Mouse (Mus musculus) ES-Bruce4 (cell line): ENCODE results near the gene Zdhhc14. TPM values are rescaled to one million over a fixed set of nuclear protein-coding genes. Genes with fewer than 3 reads are reported as not detected.

Experiments used
- H3K27ac ChIP-seq: 2 replicates; pipeline ENCODE4 v1.5.1; 2012; ENCODE audit warnings: low read length, inconsistent platforms; ENCODE audit not compliant: insufficient read depth
- H3K27me3 ChIP-seq: 2 replicates; pipeline ENCODE4 v1.6.1; 2012; ENCODE audit warnings: mild to moderate bottlenecking, low read length, inconsistent platforms; ENCODE audit not compliant: control insufficient read depth, poor library complexity, insufficient read depth, severe bottlenecking
- H3K36me3 ChIP-seq: 2 replicates; pipeline ENCODE4 v1.6.1; 2012; ENCODE audit warnings: inconsistent platforms, mild to moderate bottlenecking, low read length, moderate library complexity; ENCODE audit not compliant: control insufficient read depth, poor library complexity, insufficient read depth, severe bottlenecking
- H3K4me1 ChIP-seq: one replicate; pipeline ENCODE4 v1.8.1; 2011; ENCODE audit warnings: low read length; ENCODE audit not compliant: control insufficient read depth, insufficient read depth
- H3K4me3 ChIP-seq: 2 replicates; pipeline ENCODE4 v1.5.1; 2011; ENCODE audit warnings: low read depth, mild to moderate bottlenecking, low read length
- H3K9ac ChIP-seq: 2 replicates; pipeline ENCODE4 v1.6.1; 2012; ENCODE audit warnings: low read depth, mild to moderate bottlenecking, inconsistent platforms; ENCODE audit not compliant: poor library complexity, severe bottlenecking
- H3K9me3 ChIP-seq: replicated peaks from 2 replicates; pipeline ENCODE4 v1.6.1; 2012; ENCODE audit warnings: mild to moderate bottlenecking, low read length, inconsistent platforms; ENCODE audit not compliant: control insufficient read depth, poor library complexity, insufficient read depth, severe bottlenecking
- CTCF ChIP-seq: IDR thresholded peaks from one replicate; pipeline ENCODE4 v1.8.1; 2011; ENCODE audit warnings: low read depth, low read length
- EP300 ChIP-seq: IDR thresholded peaks from 2 replicates; pipeline ENCODE4 v1.6.1; 2011; ENCODE audit warnings: low read depth, low read length; ENCODE audit not compliant: insufficient read depth
- POLR2A ChIP-seq: IDR thresholded peaks from one replicate; pipeline ENCODE4 v1.8.1; 2011; ENCODE audit warnings: low read length; ENCODE audit not compliant: insufficient read depth
- polyA plus RNA-seq: library from polyadenylated mRNA; stranded (reverse); fragments of >200 nt; gene quantifications from 2 replicates; pipeline ENCODE4 v1.2.4, GENCODE M21; 2011; ENCODE audit warnings: low read depth; ENCODE audit not compliant: missing spikeins, insufficient read depth, insufficient read length

Zdhhc14 gene
- polyA plus RNA-seq, 1 experiment, result 1.0 TPM

DNA sequence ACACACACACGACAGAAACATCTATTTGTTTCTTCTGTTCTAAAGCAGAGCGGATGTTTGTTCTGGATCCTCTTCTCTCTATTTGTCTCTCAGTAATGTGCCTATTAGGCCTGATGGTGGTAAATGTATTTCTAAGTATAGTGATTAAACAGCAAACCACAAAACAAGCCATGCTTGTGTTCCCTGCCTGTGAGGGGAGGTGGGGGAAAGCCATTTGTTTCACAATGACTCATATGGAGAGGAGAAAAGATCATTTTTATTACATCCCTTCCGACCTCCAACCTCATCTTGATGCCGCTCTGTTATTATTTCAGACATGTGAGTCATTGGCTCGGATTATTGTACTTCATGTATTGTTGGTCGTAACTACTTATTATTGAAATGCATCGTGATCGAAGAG is 149.1 kb downstream of the Zdhhc14 start:
- no peak overlapping the region for H3K9ac ChIP-seq
- no peak overlapping the region for H3K4me3 ChIP-seq
- H3K27ac ChIP-seq, result no peak overlapping the region
- H3K4me1 ChIP-seq, result no peaks in the 10 kb centered on the region
- TF ChIP-seq EP300, result no peak
- H3K27me3 ChIP-seq, result no peaks in the 10 kb centered on the region
- H3K36me3 ChIP-seq, result no peaks in the 10 kb centered on the region
- no peaks in the 10 kb centered on the region for H3K9me3 ChIP-seq

DNA sequence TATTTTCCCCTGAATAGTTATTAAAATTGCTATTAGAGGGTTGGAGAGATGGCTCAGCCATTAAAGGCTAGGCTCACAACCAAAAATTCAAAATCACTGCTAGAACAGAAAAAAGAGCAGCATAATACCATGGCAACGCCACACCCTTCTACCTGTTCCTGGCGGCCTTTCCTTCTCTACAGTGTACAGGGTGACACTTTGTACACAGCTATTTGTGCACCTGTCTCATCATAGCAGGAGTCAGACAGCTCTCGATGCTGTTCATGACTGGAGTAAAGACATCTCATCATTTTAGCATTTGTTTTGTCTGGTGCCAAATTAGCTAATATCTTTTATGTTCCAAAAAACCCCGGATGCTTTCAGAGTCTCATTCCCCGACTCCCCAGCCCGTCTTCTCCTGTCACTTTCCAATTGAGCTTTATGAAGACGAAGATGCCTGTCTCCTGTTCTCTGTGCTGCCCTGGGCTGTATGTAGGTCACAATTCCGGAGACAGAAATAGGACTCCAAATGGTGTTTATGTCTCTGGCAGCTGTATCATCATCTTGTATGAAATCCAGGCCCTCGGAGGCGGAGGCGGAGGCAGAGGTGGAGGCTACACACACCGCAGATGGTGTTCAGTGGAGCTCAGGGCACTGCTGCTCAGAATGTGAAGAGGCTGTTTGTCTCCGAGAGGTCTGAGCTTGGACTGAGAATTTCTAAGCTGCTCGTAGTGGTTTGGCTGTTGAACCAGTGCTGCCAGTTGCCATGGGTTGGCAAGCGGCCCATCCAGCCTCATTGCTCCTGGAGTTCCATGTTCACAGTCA is 150.8 kb downstream of the Zdhhc14 start:
- H3K4me1 ChIP-seq, result no peaks in the 10 kb centered on the region
- no peak overlapping the region for H3K9ac ChIP-seq
- no peaks in the 10 kb centered on the region for H3K36me3 ChIP-seq
- no peak overlapping the region for H3K27ac ChIP-seq
- no peaks in the 10 kb centered on the region for H3K9me3 ChIP-seq
- H3K4me3 ChIP-seq, result no peak overlapping the region
- no peaks in the 10 kb centered on the region for H3K27me3 ChIP-seq
- TF ChIP-seq EP300 (no peak), POLR2A (no peak), CTCF (no peak)

GRCm38 (mm10) chr17:5650124-5650523 is 157.8 kb downstream of the Zdhhc14 start:
- Histone ChIP-seq H3K4me3 (no peak overlapping the region), H3K9ac (no peak overlapping the region), H3K36me3 (no peaks in the 10 kb centered on the region), H3K27ac (no peak overlapping the region), H3K27me3 (no peaks in the 10 kb centered on the region), H3K4me1 (no peaks in the 10 kb centered on the region), H3K9me3 (no peaks in the 10 kb centered on the region)
- TF ChIP-seq EP300 (no peak), POLR2A (no peak), CTCF (no peak)

GRCm38 (mm10) chr17:5650642-5651041 is 158.3 kb downstream of the Zdhhc14 start:
- Histone ChIP-seq H3K27ac (no peak overlapping the region), H3K36me3 (no peaks in the 10 kb centered on the region), H3K9me3 (no peaks in the 10 kb centered on the region), H3K27me3 (no peaks in the 10 kb centered on the region), H3K4me3 (no peak overlapping the region), H3K4me1 (no peaks in the 10 kb centered on the region), H3K9ac (no peak overlapping the region)
- TF ChIP-seq CTCF (no peak), EP300 (no peak), POLR2A (no peak)

- no peak overlapping the region for H3K4me3 ChIP-seq
- H3K9me3 ChIP-seq, result no peaks in the 10 kb centered on the region
- H3K36me3 ChIP-seq, result no peaks in the 10 kb centered on the region
- no peak overlapping the region for H3K27ac ChIP-seq
- no peaks in the 10 kb centered on the region for H3K4me1 ChIP-seq
- no peak overlapping the region for H3K9ac ChIP-seq
- no peaks in the 10 kb centered on the region for H3K27me3 ChIP-seq
- no peak for TF ChIP-seq POLR2A
- TF ChIP-seq CTCF, result no peak
- TF ChIP-seq EP300, result no peak
Observed at GRCm38 (mm10) chr17:5651551-5651950, 159.2 kb downstream of the Zdhhc14 start.

DNA sequence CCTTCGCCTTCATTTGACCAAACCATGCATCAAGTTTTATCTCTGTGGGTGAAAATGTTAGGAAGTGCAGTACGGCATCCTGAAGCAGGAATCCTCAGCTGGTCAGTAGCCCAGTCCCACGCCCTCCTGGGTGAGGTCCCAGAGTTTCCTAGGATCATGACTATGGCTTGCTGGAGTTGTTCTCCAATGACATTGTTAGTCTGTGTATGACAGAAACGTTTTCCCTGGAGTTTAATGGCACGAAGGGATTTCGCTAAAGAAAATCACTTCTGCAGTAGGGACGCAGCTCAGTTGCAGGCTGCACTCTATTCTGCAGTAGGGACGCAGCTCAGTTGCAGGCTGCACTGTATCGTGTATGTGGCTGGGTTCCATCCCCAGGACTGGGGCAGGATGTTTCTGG is 161.6 kb downstream of the Zdhhc14 start:
- Histone ChIP-seq H3K27me3 (no peaks in the 10 kb centered on the region), H3K4me3 (no peak overlapping the region), H3K36me3 (no peaks in the 10 kb centered on the region), H3K4me1 (no peaks in the 10 kb centered on the region), H3K9ac (no peak overlapping the region), H3K27ac (no peak overlapping the region), H3K9me3 (no peaks in the 10 kb centered on the region)
- no peak for TF ChIP-seq EP300
- no peak for TF ChIP-seq POLR2A
- TF ChIP-seq CTCF, result no peak
